Mouse (Mus musculus): ENCODE measurements around the gene Insl3. TPM values are rescaled to one million over a fixed set of nuclear protein-coding genes. Genes with fewer than 3 reads are reported as not detected.
A peak's percentile ranks its signal among the peaks of the same experiment; 100 is the strongest.
"Not testable (repeated sequence)": the region's sequence is repeated elsewhere in the genome, so short reads cannot be mapped to it uniquely, and the experiment has no call there.

Insl3 gene
- total RNA-seq, 2 experiments from 2014 or later = 6.6 to 6.9 TPM

GRCm38 (mm10) chr8:71709800-71710446, 20.9 kb downstream of the Insl3 start:
- DNase-seq = peak; percentile 90

- no peak for DNase-seq
Measured at GRCm38 (mm10) chr8:71711574-71711973, 22.6 kb downstream of the Insl3 start.

- DNase-seq = no peak
Measured at GRCm38 (mm10) chr8:71715531-71715930, 26.5 kb downstream of the Insl3 start.

GRCm38 (mm10) chr8:71716561-71717053, 27.6 kb downstream of the Insl3 start:
- no peak for DNase-seq

- DNase-seq = peak; percentile 59
Measured at GRCm38 (mm10) chr8:71717096-71717495, 28.1 kb downstream of the Insl3 start.

GRCm38 (mm10) chr8:71718252-71718651, 29.2 kb downstream of the Insl3 start:
- DNase-seq = no peak

GRCm38 (mm10) chr8:71719218-71719617, 30.2 kb downstream of the Insl3 start:
- DNase-seq = peak; percentile 70

GRCm38 (mm10) chr8:71719928-71720457, 31.0 kb downstream of the Insl3 start:
- DNase-seq = no peak

GRCm38 (mm10) chr8:71723047-71723551, 34.1 kb downstream of the Insl3 start:
- no peak for DNase-seq

- DNase-seq = no peak
Measured at GRCm38 (mm10) chr8:71724389-71724788, 35.4 kb downstream of the Insl3 start.

- DNase-seq = peak; percentile 77
Measured at GRCm38 (mm10) chr8:71725122-71725924, 36.3 kb downstream of the Insl3 start, which contains the start of gene Fcho1. Gene Fcho1, minus strand, starts transcription at chr8:71725716.

- peak; percentile 32 for DNase-seq
Measured at GRCm38 (mm10) chr8:71728240-71728785, 39.3 kb downstream of the Insl3 start.

- no peak for DNase-seq
Measured at GRCm38 (mm10) chr8:71728826-71729620, 40.0 kb downstream of the Insl3 start.

GRCm38 (mm10) chr8:71731652-71732230, 42.7 kb downstream of the Insl3 start:
- DNase-seq = peak; percentile 67

- not testable (repeated sequence) for DNase-seq
Measured at GRCm38 (mm10) chr8:71738316-71738715, 49.3 kb downstream of the Insl3 start.

Other genes with a start within 250 kb of the Insl3 start
- 10 to 100 TPM; 37.7 to 39.3 TPM for gene Abhd8, start 225.6 kb upstream of the Insl3 start, total RNA-seq (2021)
- 100 to 1,000 TPM in 1 of 2 experiments, 10 to 100 TPM in 1; 96.0 to 107 TPM for gene Mrpl34, start 224.3 kb upstream of the Insl3 start, total RNA-seq (2021)
- 10 to 100 TPM; 42.0 to 46.2 TPM for gene Dda1, start 220.0 kb upstream of the Insl3 start, total RNA-seq (2021)
- gene Ano8, start 203.3 kb upstream of the Insl3 start, total RNA-seq (2021) = 10 to 100 TPM; 13.5 to 15.4 TPM
- 10 to 100 TPM; 17.8 to 20.1 TPM for gene Gtpbp3, start 201.1 kb upstream of the Insl3 start, total RNA-seq (2021)
- gene Plvap, start 177.5 kb upstream of the Insl3 start, total RNA-seq (2021) = 10 to 100 TPM; 35.8 to 43.2 TPM
- gene Ccdc194, start 163.5 kb upstream of the Insl3 start, total RNA-seq (2021) = under 1 TPM; 0.14 to 0.29 TPM
- gene Bst2, start 151.8 kb upstream of the Insl3 start, total RNA-seq (2021) = 10 to 100 TPM; 12.8 to 13.8 TPM
- 10 to 100 TPM; 31.6 to 32.4 TPM for gene Mvb12a, start 146.3 kb upstream of the Insl3 start, total RNA-seq (2021)
- not detected for gene Tmem221, start 130.3 kb upstream of the Insl3 start, total RNA-seq (2021)
- gene Nxnl1, start 122.6 kb upstream of the Insl3 start, total RNA-seq (2021) = not detected
- 10 to 100 TPM; 77.0 to 80.3 TPM for gene Slc27a1, start 120.3 kb upstream of the Insl3 start, total RNA-seq (2021)
- 10 to 100 TPM; 92.0 to 95.5 TPM for gene Pgls, start 97.0 kb upstream of the Insl3 start, total RNA-seq (2021)
- 1 to 10 TPM; 1.3 to 2.3 TPM for gene Fam129c, start 91.6 kb upstream of the Insl3 start, total RNA-seq (2021)
- gene Colgalt1, start 78.2 kb upstream of the Insl3 start, total RNA-seq (2021) = 10 to 100 TPM; 48.0 to 50.3 TPM
- 1 to 10 TPM; 1.3 to 1.4 TPM for gene Unc13a, start 17.5 kb upstream of the Insl3 start, total RNA-seq (2021)
- 10 to 100 TPM; 15.8 TPM for gene Jak3, start 12.9 kb upstream of the Insl3 start, total RNA-seq (2021)
- gene B3gnt3, start 12.6 kb downstream of the Insl3 start, total RNA-seq (2021) = 1 to 10 TPM; 7.5 to 7.6 TPM
- gene Fcho1, start 36.5 kb downstream of the Insl3 start, total RNA-seq (2021) = 1 to 10 TPM; 1.6 to 2.4 TPM
- 1 to 10 TPM; 6.8 to 7.3 TPM for gene Zfp709, start 192.8 kb downstream of the Insl3 start, total RNA-seq (2021)
- 1 to 10 TPM; 2.4 to 5.1 TPM for gene Zfp882, start 219.4 kb downstream of the Insl3 start, total RNA-seq (2021)
- 10 to 100 TPM; 29.5 to 29.6 TPM for gene Zfp617, start 219.4 kb downstream of the Insl3 start, total RNA-seq (2021)